Mouse (Mus musculus): ENCODE results near the gene Itgb1bp1.

DNA sequence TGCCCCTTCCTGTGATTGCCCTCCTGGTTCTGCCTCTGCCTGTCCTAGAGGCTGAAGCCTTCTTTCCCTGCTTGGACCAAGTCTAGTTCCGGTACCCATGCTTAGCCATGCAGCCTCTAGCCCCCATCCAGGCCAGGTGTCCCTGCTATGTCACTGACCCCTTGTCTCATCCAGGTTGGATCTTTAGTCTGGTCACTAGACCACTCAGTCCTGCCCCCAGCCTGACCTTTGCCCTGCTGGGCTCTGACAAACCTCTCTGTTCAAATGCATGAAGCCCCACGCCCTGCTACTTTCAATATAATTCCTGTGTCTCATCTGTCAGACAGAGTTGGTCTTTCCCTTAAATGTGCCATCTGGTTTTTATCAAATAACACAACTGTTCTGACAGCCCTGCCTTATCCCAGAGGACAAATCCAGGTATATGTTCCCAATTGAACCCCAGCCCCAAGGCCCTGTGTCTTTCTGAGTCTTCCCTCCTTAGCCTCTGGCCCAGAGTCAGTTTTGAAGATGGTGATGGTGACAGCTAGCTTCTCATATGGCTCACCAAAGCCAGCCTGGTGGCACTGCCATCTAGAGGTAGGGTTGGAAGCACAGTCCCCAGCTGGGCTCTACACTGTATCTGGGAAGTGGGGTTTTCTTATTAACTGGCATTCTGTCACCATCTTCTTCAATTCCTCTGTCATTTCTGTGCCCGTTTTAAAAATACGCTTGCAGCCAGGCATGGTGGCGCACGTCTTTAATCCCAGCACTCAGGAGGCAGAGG, 25.4 kb downstream of the Itgb1bp1 start:
- no peak for TF ChIP-seq CTCF (IDR thresholded peaks at IDR 0.05; ENCODE audit: low read depth, low read length)
- no peak for TF ChIP-seq GATA1 (IDR thresholded peaks at IDR 0.05; ENCODE audit: borderline replicate concordance, low read length)
- TF ChIP-seq GATA2 (IDR thresholded peaks at IDR 0.05; ENCODE audit: borderline replicate concordance, low read depth, low read length) = no peak
